Mouse (Mus musculus): ENCODE results near the gene Atg4a. TPM values are rescaled to one million over a fixed set of nuclear protein-coding genes. Genes with fewer than 3 reads are reported as not detected.

The Atg4a gene
- 10 to 100 TPM; 20.7 to 28.3 TPM for total RNA-seq (2021)
- long read RNA-seq, experiment 1, transcript Atg4a-201 (13 exons, 2,202 nt), result major isoform, 76 of 88 reads
- long read RNA-seq, experiment 1, partial matches to known transcripts, result 5 of 88 reads
- long read RNA-seq, experiment 1, other reads (novel, unspliced or antisense), result 7 of 88 reads
- long read RNA-seq, experiment 2, transcript Atg4a-201 (13 exons, 2,202 nt), result major isoform, 48 of 60 reads
- long read RNA-seq, experiment 2, partial matches to known transcripts, result 9 of 60 reads
- long read RNA-seq, experiment 2, other reads (novel, unspliced or antisense), result 2 of 60 reads

DNA sequence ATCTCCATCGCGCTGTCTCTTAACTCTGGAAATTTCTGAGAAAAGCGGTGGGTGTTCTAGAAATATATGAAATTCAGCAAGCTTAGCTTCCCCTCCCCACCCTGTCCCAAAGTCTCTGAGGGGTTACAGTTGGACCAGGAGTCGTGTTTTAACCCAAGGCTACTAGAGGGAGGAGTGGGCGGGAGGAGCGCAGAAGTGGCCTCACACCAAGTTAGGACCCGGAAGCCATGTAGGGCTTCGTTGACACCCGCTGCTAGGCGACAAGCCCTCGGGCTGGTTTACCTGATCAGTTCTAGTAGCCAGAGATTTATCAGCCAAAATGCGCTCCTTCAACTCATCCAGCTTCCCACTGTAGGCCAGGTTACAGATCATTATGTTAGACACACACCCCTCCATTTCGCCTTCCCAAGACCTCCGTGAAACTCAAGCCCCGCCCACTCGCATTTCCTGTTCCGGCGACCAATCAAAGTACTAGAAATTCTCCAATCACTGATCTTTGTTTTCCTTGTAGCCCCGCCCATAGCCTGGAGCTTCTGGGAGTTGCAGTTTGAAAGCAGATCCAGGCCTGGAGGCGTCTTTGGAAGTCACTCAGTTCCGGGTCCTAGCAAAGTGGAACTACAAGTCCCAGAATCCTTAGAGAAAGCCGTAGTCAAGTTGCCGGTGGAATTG is at the start of gene Atg4a, which contains the start of gene Psmd10:
Gene Atg4a (plus strand): TSS at position 636 of the 669 bp plus-strand sequence.
Gene Psmd10 (minus strand): TSS at position 457 of the 669 bp plus-strand sequence.
- peak; percentile 91 for DNase-seq (ENCODE audit: low spot score)

DNA sequence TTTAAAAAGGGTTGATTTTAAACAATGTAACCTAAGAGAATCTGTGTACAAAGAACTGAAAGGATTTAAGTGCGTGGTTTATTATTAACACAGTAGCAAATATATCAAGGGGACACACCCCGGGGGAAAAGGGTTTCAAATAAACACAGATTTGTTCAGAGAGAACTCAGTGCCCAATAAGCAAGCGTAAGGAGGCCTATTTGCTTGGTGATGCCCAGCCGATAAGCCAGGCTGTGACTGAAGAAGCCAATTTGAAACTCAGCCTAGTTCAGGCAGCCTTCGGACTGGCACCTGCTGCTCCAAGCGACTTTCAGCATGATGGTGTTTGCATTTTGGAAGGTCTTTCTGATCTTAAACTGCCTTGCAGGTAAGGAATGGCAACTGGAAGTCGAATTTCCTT is 49.3 kb upstream of the Atg4a start, which contains the start of gene Vsig1:
Gene Vsig1 (plus strand): TSS at position 249 of the 400 bp plus-strand sequence.
- no peak for DNase-seq (ENCODE audit: low spot score)

GRCm38 (mm10) chrX:140921321-140921720 is 35.4 kb upstream of the Atg4a start:
- no peak for DNase-seq (ENCODE audit: low spot score)

DNA sequence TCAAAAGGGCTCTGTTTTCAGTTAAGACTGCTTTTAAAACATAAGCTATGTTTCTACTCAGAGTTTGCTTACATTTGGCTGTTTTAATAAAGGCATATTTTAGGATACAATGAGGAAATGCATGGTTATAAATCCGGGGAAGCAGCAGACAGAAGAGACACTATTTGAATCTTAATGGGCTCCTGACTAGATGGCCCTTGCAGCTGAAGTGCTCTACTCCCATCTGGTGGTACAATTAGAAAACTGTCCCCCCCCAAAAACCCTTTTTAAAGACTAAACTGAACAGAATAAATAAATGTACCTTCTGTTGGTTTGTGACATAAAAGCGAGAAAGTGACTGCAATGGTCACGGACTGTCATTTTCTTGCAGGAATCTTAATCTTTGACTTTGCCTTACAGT is 24.6 kb upstream of the Atg4a start:
- DNase-seq (ENCODE audit: low spot score), result no peak

DNA sequence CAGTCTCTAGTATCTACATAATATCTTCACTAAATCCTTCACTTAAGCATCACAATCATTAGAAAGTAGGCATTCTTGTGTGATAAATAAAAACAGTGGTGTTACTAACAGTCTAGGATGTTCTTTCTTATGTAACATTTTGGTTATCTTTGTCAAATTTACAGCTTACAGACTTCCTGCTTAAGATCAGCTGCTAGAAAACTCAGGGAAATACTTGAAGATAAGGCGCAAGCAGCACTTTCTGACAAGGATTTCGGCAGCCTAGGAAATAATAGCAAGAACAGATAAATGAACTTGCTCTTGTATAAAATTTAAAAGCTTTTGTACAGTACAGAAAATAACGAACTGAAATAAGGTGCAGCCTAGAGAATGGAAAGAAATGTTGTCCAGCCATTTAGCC is 23.4 kb upstream of the Atg4a start:
- no peak for DNase-seq (ENCODE audit: low spot score)

DNA sequence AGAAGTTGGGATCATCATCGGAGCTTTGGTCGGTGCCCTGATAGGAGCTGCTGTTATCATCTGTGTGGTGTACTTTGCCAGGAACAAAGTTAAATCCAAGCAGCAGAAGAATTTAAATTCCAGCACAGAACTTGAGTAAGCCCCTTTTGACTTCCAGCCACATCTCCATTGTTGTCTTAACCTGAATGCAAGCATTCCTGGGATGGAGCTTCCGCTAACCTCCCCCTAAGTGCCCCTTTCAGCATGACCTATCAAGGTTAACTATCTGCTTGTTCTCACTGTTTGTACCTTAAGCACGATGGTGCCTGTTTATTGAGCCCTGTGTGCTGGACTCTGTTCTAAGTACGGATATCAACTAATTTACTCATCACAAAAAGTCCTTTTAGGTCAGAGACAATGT is 20.4 kb upstream of the Atg4a start:
- DNase-seq (ENCODE audit: low spot score), result no peak

GRCm38 (mm10) chrX:140953618-140954017 is 3.1 kb upstream of the Atg4a start:
- no peak for DNase-seq (ENCODE audit: low spot score)

DNA sequence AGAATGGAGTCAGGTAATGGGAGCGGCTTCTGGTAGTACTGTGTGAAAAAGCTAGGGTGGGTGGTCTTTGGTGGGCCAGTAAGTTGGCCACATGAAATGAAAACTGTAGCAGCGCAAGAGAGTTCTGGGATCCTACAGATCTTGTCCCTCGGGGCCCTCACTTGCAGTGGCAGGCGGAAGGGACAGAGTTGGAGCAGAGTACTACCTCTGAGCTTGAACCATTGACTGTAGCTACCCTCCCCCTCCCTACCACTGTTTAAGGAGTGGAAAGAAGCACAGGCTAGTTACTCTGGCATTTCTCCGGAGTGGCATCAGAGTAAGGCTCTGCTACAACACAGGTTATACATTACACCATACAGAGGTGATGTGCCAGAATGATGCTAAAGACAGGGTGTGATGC is 252 bp downstream of the Atg4a start:
- no peak for DNase-seq (ENCODE audit: low spot score)

GRCm38 (mm10) chrX:140978943-140979342 is 22.2 kb downstream of the Atg4a start:
- no peak for DNase-seq (ENCODE audit: low spot score)

GRCm38 (mm10) chrX:140979546-140979945 is 22.8 kb downstream of the Atg4a start:
- DNase-seq (ENCODE audit: low spot score), result peak; percentile 9

DNA sequence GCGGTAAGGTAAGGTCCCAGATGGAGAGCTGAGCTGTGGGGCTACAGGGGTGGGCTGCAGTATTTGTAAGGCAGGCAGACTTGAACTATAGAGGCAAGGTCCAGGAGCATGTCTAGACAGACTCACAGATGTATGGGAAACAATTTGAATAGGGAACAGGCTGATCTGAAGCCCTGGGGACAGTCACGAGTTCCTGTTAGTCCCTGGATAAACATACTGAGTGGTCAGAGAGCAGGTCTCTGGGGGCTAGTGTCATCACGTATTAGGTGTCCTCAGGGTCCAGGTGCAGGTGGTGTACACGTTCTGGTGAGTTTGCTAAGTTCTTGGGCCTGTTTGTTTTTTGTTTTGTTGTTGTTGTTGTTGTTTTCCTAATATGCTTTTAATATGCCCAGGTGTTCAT is 23.5 kb downstream of the Atg4a start:
- DNase-seq (ENCODE audit: low spot score), result no peak

- peak; percentile 47 for DNase-seq (ENCODE audit: low spot score)
These were observed 26.7 kb downstream of the Atg4a start for GRCm38 (mm10) chrX:140983206-140983960.

DNA sequence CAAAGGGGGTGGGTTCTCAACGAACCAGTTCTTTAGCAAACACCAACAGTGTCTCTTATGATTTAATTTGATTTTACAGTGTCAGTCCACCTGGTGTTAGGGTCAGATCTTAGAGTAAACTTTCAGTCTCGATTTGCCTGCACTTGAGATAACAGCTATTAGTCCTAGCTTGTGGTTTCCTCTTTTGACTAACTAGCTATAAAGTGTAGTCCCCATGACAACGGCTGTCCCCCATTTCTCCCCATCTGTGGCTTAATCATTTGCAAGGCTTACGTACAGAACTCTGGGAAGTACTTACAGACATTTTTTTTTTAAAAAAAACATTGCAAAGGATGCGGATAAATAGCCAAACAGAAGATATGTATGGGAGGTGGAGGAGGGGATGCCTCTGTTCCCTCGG is 28.1 kb downstream of the Atg4a start:
- no peak for DNase-seq (ENCODE audit: low spot score)

DNA sequence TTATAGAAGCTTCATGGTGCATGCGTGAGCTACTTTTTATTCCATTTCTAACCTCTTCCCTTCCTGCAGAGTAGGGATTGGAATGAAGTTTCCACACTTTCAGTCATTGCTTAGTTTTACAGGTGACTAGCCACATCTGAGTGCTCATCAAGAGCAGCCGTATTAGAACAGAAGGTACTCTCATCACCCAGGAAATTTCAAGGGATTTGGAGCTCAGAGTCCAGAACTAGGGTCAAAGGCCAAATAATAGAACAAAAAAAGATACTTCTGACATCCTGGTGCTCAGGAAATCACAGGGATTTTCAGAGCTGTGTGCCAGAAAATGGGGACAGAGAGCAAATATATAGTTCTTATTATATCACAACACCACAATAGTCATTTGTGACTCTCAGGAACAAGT is 28.5 kb downstream of the Atg4a start:
- DNase-seq (ENCODE audit: low spot score), result no peak

- DNase-seq (ENCODE audit: low spot score), result no peak
These were observed 40.3 kb downstream of the Atg4a start for GRCm38 (mm10) chrX:140996909-140997516.

GRCm38 (mm10) chrX:140997912-140998545 is 41.3 kb downstream of the Atg4a start:
- no peak for DNase-seq (ENCODE audit: low spot score)

GRCm38 (mm10) chrX:140998885-140999284 is 42.2 kb downstream of the Atg4a start:
- DNase-seq (ENCODE audit: low spot score), result no peak

GRCm38 (mm10) chrX:141149705-141150104 is 193.0 kb downstream of the Atg4a start:
- no peak for DNase-seq (ENCODE audit: low spot score)

DNA sequence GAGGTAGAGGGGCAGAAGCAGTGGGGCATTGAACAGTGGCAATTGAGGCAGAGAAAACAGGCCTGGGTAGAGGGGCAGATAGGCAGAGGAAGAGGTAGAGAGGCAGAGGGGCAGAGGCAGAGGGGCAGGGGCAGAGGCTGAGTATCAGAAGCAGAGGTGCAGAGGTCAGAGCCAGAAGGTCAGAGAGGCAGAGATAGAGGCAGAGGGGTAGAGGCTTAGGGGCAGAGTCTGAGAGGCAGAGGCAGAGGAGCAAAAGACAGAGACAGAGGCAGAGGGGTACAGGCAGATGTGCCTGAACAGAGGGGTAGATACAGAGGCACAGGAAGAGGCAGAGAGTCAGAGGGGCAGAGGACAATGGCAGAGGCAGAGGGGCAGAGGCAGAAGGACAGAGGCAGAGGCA is 193.6 kb downstream of the Atg4a start:
- no peak for DNase-seq (ENCODE audit: low spot score)

GRCm38 (mm10) chrX:141151182-141151581 is 194.5 kb downstream of the Atg4a start:
- no peak for DNase-seq (ENCODE audit: low spot score)

GRCm38 (mm10) chrX:141156696-141157095 is 200.0 kb downstream of the Atg4a start:
- no peak for DNase-seq (ENCODE audit: low spot score)

All from gastrocnemius, adult 18-20 months (tissue).